Mouse (Mus musculus) spleen, adult 12 weeks (tissue): ENCODE measurements around the gene Olfr543.
"Not testable (repeated sequence)": the region's sequence is repeated elsewhere in the genome, so short reads cannot be mapped to it uniquely, and the experiment has no call there.

Experiments
- DNase-seq: peaks from one replicate; pipeline ENCODE4 v3.0.0; 2022; ENCODE audit warnings: low spot score

The Olfr543 gene

DNA sequence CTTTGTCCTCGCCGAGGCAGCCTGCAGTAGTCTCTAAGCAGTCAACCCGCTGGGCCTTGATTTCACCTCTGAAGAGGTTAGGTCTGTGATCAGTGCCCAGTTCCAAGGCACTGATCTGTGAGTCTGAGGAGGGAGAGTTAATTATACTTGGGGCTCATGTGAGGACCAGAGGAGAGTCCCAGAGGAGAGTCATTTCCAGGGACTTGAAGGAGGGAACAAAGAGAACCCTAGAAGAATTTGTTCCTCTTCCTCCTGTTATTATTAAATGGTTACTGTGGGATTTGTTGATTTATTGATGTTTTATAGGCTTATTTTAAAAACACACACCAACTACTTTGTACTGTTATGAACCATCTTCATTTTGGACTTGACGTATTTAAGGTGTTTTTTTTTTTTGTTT, at the start of gene Olfr543:
Gene Olfr543, minus strand, starts transcription at position 101 of the 400 bp plus-strand sequence.
- no peak for DNase-seq

DNA sequence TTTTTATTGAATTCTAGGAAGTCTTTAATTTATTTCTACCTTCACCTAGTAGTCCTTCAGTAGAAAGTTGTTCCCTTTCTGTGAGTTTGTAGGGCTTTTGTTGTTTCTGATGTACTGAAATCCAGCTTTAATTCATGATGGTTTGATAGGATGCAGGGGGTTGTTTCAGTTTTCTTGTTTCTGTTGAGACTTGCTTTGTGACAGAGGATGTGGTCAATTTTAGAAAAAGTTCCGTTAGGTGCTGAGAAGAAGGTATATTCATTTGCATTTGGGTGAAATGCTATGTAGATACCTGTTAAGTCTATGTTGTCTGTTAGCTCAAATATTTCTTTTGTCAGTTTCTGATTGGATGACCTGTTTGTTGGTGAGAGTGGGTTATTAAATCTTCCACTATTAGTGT, 47.6 kb upstream of the Olfr543 start:
- DNase-seq: no peak

DNA sequence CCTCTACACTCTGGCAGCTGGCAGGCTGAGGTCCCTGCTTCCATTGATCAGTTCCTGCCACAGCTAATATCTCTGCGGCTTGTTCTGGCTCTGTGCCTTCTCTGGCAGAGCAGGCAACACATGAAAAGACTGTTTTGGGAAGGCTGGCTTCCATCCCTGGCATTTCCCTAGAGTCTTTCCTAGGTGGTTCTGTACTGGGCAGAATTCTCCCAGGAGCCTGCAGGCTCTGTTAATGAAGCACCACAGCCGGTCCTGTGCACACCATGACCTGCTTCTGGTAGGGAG, 35.5 kb upstream of the Olfr543 start:
- DNase-seq: no peak

DNA sequence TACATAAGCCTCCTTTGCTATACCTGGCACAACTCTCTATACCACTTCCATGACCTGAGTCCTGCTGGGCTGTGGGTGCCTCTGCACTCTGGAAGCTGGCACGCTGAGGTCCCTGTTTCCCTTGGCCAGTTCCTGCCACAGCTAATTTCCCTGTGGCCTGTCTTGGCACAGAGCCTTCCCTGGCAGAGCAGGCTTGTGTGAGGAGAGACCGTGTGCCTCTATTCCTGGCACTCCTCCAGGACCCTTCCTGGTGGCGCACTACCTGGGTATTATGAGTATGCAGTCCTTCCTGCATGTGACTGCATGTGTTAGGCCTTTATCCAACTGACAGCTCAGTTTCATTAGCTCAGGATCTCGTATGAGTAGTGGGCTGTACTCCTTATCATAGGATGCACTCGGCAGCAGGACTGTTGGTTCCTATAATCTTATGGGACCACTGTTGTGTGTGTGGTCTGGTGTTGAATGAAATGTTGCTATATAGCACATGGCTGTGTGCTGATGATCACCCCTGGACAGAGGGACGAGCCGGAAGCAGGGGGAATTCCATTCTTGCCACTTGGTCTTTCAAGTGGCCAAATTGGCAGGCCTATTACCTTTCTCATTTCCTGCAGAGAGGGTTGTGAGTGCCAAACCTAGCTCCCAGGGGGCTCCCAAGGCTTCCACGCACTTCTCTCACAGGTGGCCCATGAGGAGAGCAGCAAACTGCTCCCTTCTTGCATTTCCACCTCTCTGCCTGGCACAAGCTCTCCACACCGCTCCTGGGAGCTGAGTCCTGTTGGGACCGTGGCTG, 35.0 kb upstream of the Olfr543 start:
- DNase-seq: no peak

DNA sequence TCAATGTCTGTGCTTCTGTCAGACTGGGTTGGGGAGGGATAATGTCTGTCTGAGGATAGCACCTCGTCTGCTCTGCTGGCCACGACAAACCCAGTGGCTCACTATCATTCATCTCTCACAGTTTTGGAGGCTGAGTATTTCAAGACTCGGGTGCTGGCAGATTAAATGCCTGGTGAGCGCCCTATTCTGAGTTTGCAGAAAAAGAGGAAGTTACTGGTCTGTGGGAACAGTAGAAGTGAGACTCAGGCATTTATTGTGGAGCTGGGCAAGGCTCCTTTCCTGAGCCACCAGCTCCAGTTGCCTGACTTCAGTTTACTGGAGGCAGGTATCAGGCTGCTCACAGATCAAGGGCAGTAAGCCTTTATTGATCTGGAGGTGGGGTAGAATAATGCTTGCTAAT, 32.7 kb upstream of the Olfr543 start:
- DNase-seq: no peak

DNA sequence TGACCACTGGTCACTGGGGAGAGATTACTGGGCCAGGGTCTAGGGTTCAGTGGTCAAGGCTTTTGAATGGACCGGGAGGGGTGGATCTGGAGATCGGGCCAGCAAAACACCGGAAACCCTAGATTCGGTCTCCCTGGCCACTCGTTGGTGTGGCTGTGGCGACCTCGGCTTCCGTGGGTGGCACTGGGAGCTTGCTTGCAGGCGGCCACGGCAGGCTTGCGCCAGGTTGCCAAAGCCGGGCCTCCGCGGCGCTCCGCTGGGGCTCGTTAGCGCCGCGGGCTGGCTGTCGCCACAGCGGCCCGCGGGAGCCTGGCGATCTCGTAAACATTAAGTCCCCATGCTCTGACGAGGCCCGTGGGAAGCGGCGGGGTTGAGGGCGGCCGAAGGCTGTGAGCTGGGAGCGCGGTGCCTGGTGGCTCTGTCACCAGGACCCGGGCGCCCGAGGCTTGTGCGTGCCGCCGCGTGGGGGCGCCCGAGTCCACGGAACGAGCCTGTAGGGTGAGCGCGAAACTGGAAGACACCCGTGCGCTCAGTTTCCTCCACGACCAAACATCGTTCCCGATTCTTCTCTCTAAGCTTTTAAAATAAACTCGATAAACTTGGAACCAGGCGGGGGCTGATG, 31.4 kb upstream of the Olfr543 start:
- peak; percentile 64 for DNase-seq

DNA sequence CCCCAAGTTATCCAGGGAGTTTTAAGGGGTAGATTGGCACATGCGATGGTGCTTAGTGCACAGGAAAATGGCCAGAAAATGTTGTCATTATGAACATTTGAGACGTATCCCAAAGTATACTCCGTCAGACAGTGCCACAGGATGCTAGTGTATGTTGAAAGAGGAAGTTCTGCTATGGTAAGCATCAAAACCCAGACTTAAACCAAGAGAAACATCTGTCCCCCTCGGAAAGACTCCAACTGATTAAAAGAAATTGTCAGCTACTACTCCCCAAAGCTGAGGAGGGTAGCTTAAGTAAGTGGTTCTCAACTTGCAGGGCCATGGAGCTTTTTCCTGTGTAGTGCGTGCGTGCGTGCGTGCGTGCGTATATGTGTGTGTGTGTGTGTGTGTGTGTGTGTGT, 30.4 kb upstream of the Olfr543 start:
- DNase-seq: no peak

DNA sequence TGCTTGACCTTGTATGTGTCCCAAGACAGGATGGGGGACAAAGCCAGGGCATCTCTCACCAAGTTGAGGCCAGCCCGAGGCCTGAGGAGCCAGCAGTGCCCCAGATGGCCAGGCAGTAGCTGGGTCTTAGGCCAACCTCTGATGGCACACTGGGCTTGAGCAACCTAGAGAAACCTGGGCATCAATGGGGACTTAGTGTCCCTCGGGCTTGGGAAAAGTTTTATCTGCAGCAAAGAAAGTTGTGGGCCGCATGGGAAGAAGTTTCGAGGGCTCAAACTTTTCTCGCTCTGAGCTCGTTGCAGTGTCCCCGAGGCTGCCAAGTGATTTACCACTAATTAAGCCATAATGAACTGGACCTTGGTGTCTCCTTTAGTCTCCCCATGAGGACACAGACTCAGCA, 28.2 kb upstream of the Olfr543 start:
- no peak for DNase-seq

DNA sequence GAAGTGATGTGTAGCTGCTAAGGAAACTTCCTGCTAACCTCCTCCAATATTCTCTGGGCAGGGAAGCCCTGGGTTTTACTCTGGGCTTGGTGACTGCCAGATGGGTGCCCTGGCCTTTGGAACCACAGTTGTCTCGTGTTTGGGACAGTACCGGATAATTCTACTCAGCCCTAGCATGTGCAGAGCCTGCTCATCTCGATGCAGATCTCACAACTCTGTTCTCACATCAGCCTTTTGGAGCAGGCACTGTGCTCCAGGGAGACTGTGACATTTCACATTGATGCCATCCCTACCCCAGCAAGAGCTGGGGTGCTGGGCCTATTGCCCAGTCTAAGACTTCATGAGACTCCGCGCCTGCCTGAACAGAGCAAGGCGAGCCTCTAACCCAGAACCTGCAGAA, 27.2 kb upstream of the Olfr543 start:
- DNase-seq: no peak

DNA sequence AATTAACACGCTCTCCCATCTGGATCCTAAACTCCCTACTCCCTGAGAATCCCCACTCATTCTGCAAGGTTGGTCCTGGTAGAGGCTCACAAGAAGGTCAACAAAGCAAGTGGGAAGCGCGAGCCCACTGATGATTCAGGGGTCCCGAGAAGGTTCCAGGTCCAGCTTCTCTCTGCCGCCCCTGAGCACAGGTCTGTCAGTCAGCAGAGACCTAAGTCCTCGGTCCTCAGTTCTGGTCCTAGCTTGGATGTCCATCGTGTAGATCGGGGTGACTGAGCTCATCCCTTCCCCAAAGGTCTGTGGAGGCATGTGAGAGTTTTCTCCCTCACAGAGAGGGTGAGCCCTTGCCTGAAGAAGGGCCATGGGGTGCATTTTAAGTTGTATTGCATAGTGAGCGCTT, 26.6 kb upstream of the Olfr543 start:
- DNase-seq: no peak

DNA sequence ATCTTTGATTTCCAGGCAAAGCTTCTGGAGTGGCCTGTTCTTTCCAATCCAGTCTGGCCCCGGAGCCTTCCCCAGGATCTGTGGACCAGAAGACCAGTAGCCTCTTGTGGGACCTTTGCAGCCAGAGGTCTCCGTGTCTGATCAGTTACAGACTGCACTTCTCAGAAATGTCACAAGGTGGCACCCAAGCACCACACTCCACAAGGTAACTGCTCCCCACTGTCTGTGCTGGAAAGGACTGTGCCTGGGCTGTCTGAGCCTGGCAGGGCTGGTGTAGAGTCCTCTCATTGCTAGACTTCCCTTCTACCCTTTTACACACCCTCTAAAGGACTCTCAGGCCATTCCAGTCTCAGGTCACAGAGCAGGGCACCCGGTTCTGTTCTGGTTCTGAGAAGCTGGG, 25.4 kb upstream of the Olfr543 start:
- DNase-seq: peak; percentile 22

DNA sequence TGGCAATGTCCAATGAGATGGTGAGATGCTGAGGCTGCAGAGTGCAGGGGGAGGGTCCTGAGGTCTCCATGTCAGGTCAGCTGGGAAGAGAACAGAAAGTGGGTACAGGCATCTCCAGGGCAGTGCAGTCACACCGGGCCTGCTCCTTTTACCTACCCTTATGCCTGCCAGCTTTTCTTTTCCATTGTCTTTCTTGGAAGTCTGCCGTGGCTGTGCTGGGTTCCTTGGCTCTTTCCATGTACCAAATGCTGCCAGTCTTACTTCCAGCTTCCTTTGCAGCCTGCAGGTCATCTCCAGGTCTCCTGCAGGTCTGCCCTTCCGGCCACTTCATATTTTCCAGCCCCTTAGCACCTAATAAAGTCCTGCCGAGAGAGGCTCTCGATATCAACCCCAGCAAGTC, 20.5 kb upstream of the Olfr543 start:
- no peak for DNase-seq

DNA sequence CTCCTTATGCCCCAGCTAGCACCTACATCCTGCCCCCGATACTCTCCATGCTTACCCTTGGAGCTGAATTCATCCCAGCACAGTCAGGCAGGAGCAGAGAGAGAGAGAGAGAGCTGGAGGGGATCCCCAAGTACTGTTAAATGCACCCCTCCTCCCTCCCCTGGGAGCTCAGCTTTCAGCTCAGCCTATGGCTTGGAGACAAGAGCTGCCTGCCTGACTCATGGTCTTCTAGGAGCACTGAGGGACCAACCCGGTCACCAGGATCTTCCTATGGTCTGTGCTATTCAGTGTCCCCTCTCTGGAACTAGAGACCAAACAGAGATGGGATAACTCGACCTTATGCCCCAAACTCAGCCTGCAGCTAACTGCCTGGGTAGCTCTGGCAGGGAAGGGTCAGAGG, 18.0 kb upstream of the Olfr543 start, which contains the start of gene Olfr545:
Gene Olfr545, minus strand, starts transcription at position 101 of the 400 bp plus-strand sequence.
- DNase-seq: no peak

DNA sequence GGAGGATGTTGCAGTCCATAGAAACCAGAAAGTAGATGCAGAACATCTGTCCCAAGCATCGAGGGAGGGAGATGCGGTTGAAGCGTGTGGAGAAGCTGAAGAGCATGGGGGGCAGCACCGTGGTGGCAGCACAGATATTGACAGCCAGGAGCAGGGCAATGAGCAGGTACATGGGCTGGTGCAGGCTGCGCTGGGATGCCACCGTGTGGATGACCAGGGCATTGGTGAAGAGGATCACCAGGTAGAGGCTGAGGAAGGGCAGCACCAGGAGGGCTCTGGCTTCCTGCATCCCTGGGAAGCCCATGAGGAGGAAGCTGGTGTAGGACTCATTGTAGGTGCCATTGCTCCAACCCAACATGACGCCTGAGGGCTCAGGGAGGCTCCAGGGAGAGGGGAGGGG, 12.9 kb upstream of the Olfr543 start:
- DNase-seq: not testable (repeated sequence)

DNA sequence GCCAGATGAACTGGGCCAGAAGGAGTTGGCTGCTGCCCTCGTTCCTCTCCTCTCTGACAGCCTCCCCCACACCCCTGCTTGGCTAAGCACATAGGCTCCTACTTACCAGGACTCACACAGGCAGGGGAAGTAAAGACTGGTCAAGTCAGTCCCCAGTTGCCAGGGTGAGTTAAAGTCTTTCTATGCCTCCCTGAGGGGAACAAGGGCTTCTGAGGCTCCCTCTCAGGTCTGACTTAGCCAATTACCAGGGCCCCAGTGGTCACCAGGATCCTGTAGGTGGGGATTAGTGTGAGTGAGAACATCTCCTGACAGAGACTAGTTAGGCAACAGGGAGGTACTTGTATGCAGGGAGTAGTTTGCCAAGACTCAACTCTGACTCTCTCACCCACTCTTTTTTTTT, 6.7 kb upstream of the Olfr543 start, which contains the start of gene Olfr544:
Gene Olfr544, minus strand, starts transcription at position 153 of the 400 bp plus-strand sequence.
- DNase-seq: no peak

DNA sequence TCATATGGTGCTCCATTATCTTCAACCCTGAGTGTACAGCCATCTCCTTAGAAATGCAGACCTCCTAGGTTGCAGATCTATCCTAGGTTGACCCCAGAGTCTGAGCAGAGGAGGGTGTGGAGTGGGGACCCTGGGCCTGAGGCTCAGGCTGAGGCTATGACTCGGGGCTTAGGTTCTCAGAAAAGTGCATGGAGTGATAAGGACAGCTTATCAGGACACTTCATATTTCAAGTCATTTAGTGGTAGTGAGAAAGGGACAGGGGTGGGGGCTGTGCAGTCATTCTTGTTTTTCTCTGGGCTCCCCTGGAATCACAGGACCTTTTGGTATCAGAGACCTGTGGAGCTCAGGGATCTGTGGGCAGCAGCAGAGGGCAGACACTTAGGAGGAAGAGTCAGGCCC, 4.6 kb upstream of the Olfr543 start:
- DNase-seq: no peak

DNA sequence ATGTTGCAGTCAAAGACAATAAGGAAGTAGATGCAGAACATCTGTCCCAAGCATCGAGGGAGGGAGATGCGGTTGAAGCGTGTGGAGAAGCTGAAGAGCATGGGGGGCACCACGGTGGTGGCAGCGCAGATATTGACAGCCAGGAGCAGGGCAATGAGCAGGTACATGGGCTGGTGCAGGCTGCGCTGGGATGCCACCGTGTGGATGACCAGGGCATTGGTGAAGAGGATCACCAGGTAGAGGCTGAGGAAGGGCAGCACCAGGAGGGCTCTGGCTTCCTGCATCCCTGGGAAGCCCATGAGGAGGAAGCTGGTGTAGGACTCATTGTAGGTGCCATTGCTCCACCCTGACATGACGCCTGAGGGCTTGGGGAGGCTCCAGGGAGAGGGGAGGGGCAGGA, 3.3 kb upstream of the Olfr543 start:
- DNase-seq: not testable (repeated sequence)

DNA sequence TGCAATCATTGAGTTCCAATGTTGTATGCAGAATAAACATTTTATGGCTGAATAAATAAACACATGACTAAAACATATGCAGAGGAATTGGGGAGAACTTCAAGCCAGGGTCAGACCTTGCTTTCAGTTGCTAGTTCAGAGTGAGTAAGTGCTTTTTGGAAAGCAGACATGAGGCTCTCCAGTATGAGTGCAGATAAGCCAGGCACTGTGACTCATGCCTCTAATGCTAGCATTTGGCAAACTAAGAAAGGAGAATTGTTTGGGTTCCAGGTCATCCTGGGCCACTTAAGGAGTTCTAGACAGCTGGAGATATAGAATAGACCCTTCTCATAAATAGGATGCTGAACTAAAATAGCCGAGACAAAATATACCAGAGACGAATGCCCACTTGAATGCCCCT, 2.2 kb upstream of the Olfr543 start:
- DNase-seq: no peak

DNA sequence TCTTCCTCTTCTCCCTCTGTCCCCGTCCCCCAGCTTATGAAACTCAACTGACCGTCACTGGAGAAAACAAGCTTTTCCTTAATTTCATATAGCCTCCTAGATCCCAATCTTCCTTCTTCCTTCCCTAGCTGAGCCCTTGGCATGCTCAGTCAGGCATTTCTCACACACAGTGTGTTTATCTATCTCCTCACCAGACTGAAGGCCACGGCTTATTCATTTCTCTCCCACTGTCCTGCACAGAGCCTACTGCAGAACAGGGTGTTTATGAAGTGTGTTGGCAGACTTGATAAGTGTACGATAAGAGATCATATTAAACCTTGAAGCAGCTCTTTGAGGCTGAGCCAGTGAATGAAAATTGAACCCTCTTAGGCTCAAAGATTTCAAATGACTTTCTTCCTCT, 658 bp downstream of the Olfr543 start:
- DNase-seq: no peak

DNA sequence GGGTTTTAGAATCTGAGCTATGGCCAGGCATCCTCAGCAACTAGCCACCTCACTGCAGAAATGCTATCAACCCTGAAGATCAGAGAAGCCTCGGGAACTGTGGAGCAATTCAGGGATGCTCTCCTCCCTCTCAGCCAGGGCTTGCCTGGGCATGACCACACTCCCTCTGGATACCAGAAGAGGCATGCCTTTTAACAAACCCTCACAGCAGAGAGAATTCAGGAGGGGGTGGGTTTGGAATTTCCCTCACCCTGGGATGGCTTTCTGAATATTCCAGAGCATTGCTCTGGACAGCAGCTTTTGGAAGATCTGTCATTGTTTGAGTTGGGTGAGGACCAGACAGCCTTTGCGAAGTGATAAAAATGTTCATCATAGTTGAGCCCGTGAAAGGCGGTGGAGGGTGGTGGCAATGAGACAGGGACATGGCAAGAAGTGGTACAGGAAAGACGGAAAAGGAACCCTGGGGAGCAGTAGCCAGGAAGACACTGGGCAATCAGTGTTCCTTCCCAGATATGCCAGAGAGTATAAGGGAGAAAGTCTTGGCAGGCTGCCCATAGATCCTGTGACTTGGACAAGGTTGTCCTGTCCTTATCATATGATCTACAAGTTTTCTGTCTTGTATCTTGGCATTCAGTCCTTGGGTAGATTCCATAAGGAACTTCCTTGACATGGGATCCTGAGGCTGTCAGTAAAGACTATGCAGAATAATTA, 2.0 kb downstream of the Olfr543 start:
- no peak for DNase-seq

DNA sequence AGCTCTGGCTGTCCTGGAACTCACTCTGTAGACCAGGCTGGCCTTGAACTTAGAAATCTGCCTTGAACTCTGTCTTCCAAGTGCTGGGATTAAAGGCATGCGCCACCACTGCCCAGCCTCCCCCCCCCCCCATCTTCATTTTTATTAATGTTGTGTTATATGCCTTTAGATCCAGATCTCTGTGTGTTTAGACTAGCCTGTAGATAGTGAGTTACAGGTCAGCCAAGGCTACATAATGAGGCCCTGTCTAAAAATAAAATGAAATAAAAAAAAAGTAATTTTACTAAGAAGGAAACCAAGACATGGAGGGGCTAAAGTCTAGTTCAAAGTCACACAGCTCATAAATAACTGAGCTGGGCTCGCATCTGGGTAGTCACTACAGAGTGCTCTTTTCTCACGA, 2.6 kb downstream of the Olfr543 start:
- DNase-seq: no peak

DNA sequence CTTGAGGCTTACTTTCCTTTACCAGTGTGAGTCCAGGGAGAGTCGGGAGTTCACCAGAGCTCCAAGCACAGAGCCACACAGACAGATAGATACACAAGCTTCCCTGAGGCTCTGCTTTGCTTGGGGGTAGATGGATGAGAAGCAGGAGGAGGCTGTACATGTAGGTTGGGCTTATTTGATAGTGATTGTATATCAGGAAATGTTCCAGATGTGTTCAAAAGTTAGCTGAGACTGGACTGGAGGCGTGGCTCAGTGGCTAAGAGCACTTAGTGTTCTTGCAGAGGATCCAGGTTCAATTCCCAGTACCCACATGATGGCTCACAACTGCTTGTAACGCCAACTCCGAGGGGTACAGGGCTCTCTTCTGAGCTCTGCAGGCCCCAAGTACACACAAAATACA, 3.1 kb downstream of the Olfr543 start:
- DNase-seq: no peak

DNA sequence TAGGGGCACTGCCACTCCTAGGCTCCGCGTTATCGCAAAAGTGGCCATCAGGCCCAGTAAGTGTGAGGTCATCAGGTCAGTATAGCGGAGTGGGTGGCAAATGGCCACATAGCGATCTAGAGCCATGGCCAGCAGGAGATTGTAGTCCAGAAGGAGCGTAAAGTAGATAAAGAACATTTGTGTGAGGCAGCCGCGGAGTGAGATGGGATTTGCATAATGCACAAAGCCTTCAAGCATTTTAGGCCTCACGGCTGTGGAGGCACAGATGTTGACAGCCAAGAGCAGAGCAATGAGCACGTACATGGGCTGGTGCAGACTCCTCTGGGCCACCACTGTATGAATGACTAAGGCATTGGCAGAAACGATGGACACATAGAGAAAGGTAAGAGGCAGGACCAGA, 4.1 kb downstream of the Olfr543 start:
- DNase-seq: no peak
